Mouse (Mus musculus) gastrocnemius, postnatal 36 days (tissue): ENCODE measurements around the gene Hist3h2a. TPM values are rescaled to one million over a fixed set of nuclear protein-coding genes. Genes with fewer than 3 reads are reported as not detected.

Experiments
- DNase-seq, 2 experiments: peaks; one replicate each; pipeline ENCODE4 v3.0.0; 2022
- intact Hi-C: fragments of 180-260 bp; cut with DNase I; formaldehyde crosslinking; loops from one replicate; pipeline ENCODE4 v1.15.1; 2025
- microRNA-seq, 2 experiments: library from miRNA; unstranded; fragments of <30 nt; microRNA quantifications; one replicate each; pipeline ENCODE4 v1.2.0; 2021
- total RNA-seq, 2 experiments: library from RNA; stranded (reverse); gene quantifications; 2 replicates each; pipeline ENCODE4 v1.2.3; 2021

Gene Hist3h2a
- total RNA-seq, 2 experiments from 2014 or later, result 9.5 to 10.5 TPM

- intact Hi-C loops, result no loop called here
- DNase-seq, result no peak
Observed at GRCm38 (mm10) chr11:58985299-58985917, 30.9 kb downstream of the Hist3h2a start.

GRCm38 (mm10) chr11:58989166-58989565 is 34.7 kb downstream of the Hist3h2a start:
- no peak for DNase-seq
- intact Hi-C loops, result no loop called here

- intact Hi-C loops, result no loop called here
- DNase-seq, result no peak
Observed at GRCm38 (mm10) chr11:58990141-58990540, 35.7 kb downstream of the Hist3h2a start.

- DNase-seq, result no peak
- intact Hi-C loops, result no loop called here
Observed at GRCm38 (mm10) chr11:58990794-58991193, 36.3 kb downstream of the Hist3h2a start.

GRCm38 (mm10) chr11:58991911-58992310 is 37.4 kb downstream of the Hist3h2a start:
- intact Hi-C loops, result no loop called here

GRCm38 (mm10) chr11:58993091-58993670 is 38.7 kb downstream of the Hist3h2a start:
- DNase-seq, result no peak
- intact Hi-C loops, result no loop called here

More at GRCm38 (mm10) chr11:58991911-58992310, 37.4 kb downstream of the Hist3h2a start:
- DNase-seq, result no peak

GRCm38 (mm10) chr11:58994337-58994826 is 39.9 kb downstream of the Hist3h2a start:
- intact Hi-C loops, result no loop called here

GRCm38 (mm10) chr11:58995061-58995806 is 40.7 kb downstream of the Hist3h2a start:
- intact Hi-C loops, result no loop called here
- DNase-seq, result no peak

More at GRCm38 (mm10) chr11:58994337-58994826, 39.9 kb downstream of the Hist3h2a start:
- no peak for DNase-seq

- DNase-seq, result no peak
- intact Hi-C loops, result no loop called here
Observed at GRCm38 (mm10) chr11:58995807-58996370, 41.4 kb downstream of the Hist3h2a start.

GRCm38 (mm10) chr11:58997541-58997940 is 43.1 kb downstream of the Hist3h2a start:
- intact Hi-C loops, result no loop called here

GRCm38 (mm10) chr11:58999158-58999557 is 44.7 kb downstream of the Hist3h2a start:
- intact Hi-C loops, result no loop called here
- no peak for DNase-seq

More at GRCm38 (mm10) chr11:58997541-58997940, 43.1 kb downstream of the Hist3h2a start:
- no peak for DNase-seq

GRCm38 (mm10) chr11:58999830-59000229 is 45.3 kb downstream of the Hist3h2a start:
- DNase-seq, result no peak
- intact Hi-C loops, result no loop called here

GRCm38 (mm10) chr11:59000635-59001034 is 46.1 kb downstream of the Hist3h2a start:
- intact Hi-C loops, result no loop called here
- no peak for DNase-seq

- intact Hi-C loops, result no loop called here
- DNase-seq, result no peak
Observed at GRCm38 (mm10) chr11:59002327-59003079, 48.0 kb downstream of the Hist3h2a start.

Small RNA genes within 50 kb of the gene (microRNA-seq; reads per million reads assigned to microRNA genes)
- 0 to 0.74 reads per million in 2 experiments for gene Gm44313

Other genes with a start within 250 kb of the Hist3h2a start
- gene Olfr318, start 230.7 kb upstream of the Hist3h2a start, total RNA-seq, result not detected
- not detected for gene Olfr317, start 215.5 kb upstream of the Hist3h2a start, total RNA-seq
- gene Olfr316, start 202.0 kb upstream of the Hist3h2a start, total RNA-seq, result not detected
- not detected for gene Olfr315, start 181.5 kb upstream of the Hist3h2a start, total RNA-seq
- gene Olfr314, start 171.7 kb upstream of the Hist3h2a start, total RNA-seq, result not detected
- not detected for gene Fam183b, start 152.7 kb upstream of the Hist3h2a start, total RNA-seq
- not detected for gene Olfr313, start 139.7 kb upstream of the Hist3h2a start, total RNA-seq
- gene Olfr312, start 125.4 kb upstream of the Hist3h2a start, total RNA-seq, result not detected
- not detected for gene Olfr311, start 115.4 kb upstream of the Hist3h2a start, total RNA-seq
- gene Gm12258, start 107.5 kb upstream of the Hist3h2a start, total RNA-seq, result 1 to 10 TPM in 1 of 2 experiments, under 1 TPM in 1; 0.69 to 1.1 TPM
- gene 2810021J22Rik, start 87.5 kb upstream of the Hist3h2a start, total RNA-seq, result 1 to 10 TPM in 1 of 2 experiments, under 1 TPM in 1; 0.74 to 1.2 TPM
- gene Zfp39, start 50.5 kb upstream of the Hist3h2a start, total RNA-seq, result 1 to 10 TPM; 2.0 to 3.2 TPM
- gene Btnl10, start 36.8 kb upstream of the Hist3h2a start, total RNA-seq, result not detected
- 10 to 100 TPM; 86.9 to 96.5 TPM for gene Rnf187, start 15.8 kb upstream of the Hist3h2a start, total RNA-seq
- gene Hist3h2ba, start 5.8 kb upstream of the Hist3h2a start, total RNA-seq, result 1 to 10 TPM; 1.1 to 1.5 TPM
- under 1 TPM; 0.13 to 0.17 TPM for gene Trim17, start within 50 bp of the Hist3h2a start, total RNA-seq
- 1 to 10 TPM; 5.6 to 7.4 TPM for gene Trim11, start 23.4 kb downstream of the Hist3h2a start, total RNA-seq
- gene Obscn, start 181.7 kb downstream of the Hist3h2a start, total RNA-seq, result 1,000 to 10,000 TPM; 1,369 to 1,614 TPM
- gene Iba57, start 209.1 kb downstream of the Hist3h2a start, total RNA-seq, result 10 to 100 TPM in 1 of 2 experiments, 1 to 10 TPM in 1; 7.4 to 10.4 TPM
- under 1 TPM; 0.23 to 0.42 TPM for gene Gjc2, start 228.5 kb downstream of the Hist3h2a start, total RNA-seq
- gene Guk1, start 237.5 kb downstream of the Hist3h2a start, total RNA-seq, result 10 to 100 TPM; 21.2 to 24.7 TPM
- gene Mrpl55, start 247.8 kb downstream of the Hist3h2a start, total RNA-seq, result 10 to 100 TPM; 47.5 to 49.6 TPM